Mouse (Mus musculus) kidney, postnatal 36 days (tissue): ENCODE data around the gene Alpk1.

Experiments
- DNase-seq, 2 experiments: peaks; one replicate each; pipeline ENCODE4 v3.0.0; 2021 to 2022; ENCODE audit warnings: mixed read lengths in 2 of 2

Alpk1 gene

DNA sequence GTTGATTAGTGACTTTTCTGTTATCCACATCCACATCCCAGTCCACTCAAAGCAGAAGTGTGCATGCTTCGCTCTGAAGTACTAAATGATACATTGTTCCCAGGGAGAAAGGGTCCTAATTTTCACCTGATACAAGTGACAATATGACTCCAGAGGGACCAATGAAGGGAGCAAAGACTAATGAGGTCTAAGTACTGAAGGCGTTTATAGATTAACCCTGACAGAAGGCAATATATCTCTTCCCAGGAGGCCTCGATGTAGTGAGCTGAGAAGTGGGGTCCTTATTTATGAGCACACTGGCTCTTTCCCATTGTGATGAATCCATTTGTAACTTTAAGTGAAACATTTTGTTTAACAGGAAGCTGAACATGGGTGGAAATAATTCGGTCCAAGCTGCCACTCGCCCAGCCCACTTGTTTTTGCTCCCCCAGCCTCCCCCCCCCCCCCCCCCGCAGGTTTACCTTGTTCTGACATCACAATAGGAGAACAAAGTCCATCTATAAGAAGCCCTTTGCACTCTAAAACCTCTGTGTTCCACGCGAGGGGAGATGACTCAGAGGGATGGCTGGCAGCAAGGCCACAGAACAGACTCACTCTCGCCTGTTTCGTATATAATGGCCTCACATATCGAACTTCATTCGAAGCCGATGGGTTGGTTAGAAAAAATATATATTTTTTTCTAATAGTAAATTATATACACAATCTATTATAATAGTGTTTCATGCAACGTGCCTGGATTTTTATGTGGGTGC, 36.5 kb downstream of the Alpk1 start:
- DNase-seq = no peak

DNA sequence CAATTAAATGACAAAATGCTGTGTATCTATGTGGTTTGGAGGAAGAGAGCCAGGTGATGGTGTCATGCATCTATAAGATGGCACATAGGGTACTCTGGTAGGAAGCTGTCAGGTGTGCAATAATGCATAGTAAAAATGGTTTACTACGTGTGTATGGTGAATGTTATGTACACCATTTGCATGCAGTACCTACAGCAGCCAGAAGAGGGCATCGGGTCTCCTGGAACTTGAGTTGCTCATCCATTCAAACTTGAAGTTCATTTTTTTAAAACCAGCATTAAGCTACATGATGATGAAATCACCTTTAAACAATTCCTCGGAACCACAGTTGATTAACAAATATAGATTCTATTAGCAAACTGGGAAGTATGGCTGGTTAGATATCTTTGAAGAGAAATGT, 38.9 kb downstream of the Alpk1 start:
- DNase-seq = peak in 1 of 2 experiments; percentile 12

GRCm38 (mm10) chr3:127737876-127738275, 42.5 kb downstream of the Alpk1 start:
- no peak for DNase-seq

DNA sequence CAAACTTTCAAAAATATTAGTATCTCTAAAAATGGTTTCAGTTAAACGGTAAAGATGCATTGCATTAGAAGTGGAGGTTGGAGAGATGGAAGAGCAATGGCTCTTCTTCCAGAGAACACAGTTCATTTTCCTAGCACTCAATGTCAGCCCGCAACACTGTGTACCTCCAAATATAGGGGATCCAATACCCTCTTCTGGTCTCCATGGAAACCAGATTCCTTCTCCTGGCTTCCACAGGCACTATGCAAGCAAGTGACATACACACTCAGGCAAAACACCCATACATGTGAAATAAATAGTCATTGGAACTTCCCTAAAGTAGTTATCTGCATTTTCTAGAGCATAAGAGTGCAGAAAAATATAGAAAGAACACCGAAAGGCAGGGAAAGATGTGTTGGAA, 44.9 kb downstream of the Alpk1 start:
- no peak for DNase-seq

DNA sequence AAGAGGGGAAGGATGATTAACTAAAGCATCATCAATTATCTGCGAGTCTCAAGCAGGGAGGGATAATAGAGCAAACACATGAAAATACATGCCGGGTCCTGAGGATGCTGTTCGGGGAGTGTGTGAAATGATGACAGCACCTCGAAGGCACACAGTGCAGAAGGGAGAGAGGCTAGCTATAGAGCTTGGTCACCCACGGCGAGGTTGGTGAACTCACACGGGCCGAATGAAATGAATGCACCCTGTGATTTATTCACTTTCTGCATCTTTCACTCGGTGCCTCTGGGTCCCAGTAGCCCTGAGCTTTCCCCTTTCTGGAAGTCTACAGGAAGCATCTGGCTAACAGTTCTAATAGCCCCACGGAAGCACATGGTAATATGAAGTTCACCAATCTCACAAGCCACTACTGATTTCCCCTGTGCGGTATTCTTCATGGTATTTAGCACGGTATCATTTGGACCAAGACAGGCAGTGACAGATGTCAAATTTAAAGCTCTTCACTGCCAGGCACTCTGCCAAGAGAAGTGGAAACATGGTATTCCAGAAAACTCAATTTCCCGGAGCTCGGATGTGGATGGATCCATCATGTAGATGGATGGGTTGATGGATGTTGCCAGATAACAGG, 50.7 kb downstream of the Alpk1 start:
- DNase-seq = no peak

- no peak for DNase-seq
These were observed 51.3 kb downstream of the Alpk1 start for GRCm38 (mm10) chr3:127728851-127729512.

DNA sequence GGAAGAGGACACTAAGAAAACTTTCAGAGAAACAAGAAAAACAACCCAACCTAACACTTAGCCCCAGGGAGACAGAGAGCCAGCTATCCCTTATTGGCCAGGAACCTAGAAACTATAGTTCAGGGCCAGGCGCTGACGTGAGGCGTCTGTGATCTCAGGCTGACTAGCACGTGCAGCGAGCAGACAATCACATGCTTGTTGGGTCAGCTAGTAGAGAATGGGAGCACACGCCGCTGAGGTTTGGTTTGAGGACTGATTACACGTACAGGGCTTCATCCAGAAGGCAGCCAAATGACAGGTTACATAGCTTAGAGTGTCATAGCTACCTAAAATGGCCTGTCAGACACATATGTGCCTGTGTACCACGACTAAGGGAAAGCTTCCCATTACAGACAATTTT, 52.3 kb downstream of the Alpk1 start:
- DNase-seq = no peak

DNA sequence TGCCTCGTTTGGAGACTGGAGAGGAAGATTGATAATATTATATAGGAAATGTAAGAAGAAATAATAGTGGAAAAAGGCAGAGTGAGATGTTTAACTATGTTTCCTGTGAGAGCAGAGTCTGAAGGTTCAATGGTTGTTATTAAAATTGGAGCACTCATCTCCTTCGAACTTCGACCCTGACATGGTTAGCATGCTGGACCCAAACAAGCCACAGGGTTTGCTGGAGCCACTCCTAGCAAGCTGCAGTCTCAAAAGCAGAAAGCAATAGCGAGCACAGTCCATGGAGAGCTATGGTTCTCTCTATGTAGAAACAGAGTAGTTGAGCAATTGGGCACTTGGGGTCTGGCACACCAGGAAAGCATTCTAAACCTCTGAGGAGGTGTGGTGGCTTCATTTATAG, 59.4 kb downstream of the Alpk1 start:
- peak; percentile 48 to 57 for DNase-seq

DNA sequence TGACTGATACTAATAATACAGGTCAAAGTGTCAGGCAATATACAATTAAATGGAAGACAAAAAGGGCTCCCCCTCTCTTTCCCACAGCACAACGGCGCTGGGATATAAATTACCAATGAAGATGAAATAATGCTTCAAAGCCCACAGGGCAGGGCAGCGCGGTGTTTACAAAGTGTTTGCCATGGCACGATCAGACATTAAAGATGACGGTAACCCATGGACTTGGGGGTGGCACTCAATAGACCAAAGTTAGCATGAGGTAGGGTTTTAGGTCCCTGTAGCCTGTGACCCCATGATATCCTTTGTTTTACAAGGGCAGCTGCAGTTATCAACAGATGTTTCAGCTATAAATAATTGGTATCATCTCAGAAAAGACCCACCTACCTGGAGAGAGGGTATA, 60.3 kb downstream of the Alpk1 start:
- DNase-seq = no peak

GRCm38 (mm10) chr3:127719601-127720000, 60.7 kb downstream of the Alpk1 start:
- DNase-seq = no peak

DNA sequence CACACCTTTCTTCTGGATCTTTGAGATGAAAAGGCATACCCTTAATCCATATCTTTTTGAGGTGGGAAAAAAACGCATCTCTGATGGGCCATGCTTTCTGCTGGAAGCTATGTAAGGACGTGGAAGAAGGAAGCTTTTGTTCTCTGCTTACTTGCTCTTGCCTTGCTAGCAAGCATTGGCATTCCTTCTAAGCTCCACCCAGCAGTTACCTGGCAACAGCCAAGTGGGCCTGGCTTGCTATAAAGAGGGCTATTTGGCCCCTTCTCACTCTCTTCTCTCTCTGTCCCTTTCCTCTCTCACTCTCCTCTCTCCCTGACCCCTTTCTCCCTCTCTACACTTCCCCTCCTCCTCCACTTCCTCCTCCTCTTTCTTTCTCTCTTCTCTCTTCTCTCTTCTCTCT, 63.6 kb downstream of the Alpk1 start:
- no peak for DNase-seq

- peak in 1 of 2 experiments; percentile 14 for DNase-seq
These were observed 67.2 kb downstream of the Alpk1 start for GRCm38 (mm10) chr3:127713112-127713511.

DNA sequence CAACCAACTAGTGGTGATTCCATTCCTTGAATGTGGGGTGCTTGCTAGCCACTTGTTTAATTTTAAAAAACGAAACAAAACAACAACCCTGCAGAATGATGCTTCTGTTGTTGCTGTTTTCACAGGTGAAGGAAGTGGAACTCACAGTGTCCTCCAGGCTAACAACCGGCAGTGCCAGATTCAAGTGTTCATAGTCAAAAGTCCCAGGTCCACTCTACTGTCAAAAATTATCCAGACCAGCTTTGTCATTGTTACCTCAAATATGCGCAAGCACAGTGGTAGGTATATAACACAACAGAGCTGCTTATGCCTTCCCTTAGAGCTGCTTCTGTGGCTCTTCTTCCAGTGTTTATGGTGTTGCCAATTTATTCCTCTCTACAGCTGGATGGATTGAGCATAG, 68.8 kb downstream of the Alpk1 start:
- peak; percentile 25 to 35 for DNase-seq

DNA sequence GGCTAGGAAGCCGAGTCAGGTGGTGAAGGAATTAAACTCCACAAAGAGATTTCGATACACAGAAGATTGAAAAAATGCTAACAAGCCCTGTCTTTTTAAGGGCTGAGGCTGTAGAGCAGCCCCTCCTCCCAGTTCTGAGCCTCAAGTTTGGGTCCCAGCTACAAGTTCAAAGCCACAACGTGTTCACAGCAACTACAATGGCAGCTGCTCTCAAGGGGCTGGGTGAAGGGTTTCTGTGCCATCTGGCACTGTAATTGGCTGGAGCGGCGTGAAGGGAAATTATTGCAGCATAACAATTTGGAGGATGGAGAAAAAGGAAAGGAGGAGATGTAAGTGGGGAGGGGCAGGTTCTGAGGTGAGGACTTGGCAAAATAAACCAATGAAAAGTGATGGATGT, 73.2 kb downstream of the Alpk1 start:
- DNase-seq = no peak

DNA sequence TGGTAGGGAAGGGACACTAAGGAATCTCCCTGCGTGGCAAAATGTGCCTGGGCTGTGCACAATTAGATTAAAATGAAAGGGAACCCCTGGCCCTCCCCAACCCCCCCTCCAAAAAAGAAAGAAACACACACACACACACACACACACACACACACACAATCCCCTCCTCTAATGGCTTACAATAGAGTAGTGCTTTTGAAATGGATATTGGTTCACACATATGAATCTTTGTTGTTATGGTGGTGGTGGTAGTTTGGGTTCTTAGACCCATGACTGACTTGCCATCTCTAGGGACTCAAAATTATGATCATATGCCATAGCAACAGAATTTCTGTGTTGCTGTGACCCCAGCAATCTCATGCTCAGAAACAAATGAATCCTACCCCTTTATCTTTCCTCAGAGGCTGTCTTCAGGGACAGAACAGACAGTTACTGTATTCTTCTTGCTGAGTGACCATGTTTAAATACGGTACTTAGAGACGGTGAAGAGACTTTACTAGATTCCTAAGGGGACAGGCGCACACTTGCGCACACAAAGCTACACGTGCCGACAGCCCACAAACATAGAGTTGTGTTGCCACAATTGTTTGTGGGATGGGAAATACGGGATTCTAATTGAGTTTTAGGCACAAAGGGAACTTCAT, 73.8 kb downstream of the Alpk1 start:
- DNase-seq = no peak

DNA sequence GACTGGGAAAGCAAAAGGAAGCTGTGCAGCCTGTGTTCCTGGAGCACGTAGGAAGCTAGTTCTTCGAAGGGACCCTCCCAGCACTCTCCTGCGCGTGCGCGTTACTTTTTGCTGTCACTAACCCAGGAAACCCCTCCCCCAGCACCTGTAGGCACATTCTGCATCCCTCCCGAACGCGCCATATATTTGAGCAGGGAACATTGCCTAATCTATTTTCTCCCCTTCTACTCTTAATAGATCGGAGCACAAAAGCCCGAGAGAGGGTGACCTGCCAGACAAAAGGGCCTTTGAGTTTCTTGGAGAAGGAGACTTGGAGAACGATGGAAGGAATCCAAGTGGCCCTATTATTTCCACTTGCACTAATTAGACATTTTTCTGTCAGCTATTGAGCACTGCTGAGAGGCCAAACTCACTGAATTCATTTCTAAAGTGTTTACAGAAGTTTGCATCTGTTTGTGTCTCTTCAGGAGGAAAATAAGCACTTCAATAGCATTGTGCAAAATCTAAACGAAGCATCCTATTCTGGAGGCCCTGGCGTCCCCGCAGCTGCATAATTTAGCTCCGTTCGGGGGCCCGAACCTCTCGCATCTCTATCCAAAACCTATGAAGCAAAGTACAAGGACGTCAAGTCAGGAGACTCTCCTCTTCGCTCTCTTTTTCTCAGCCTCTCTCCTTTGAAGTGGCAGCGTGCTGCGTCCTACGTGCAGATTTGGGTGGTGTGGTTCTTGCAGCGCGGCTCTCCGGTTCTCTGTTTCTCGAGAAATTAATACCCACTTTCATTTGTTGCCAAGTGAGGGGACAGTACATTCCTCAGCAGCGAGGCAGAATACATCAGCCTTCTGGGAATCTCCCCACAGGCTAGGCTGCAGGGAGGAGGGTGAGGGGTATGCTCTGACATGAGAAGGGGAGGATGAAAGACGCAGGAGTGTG, 74.5 kb downstream of the Alpk1 start:
- no peak for DNase-seq

- no peak for DNase-seq
These were observed 75.2 kb downstream of the Alpk1 start for GRCm38 (mm10) chr3:127705139-127705514.

- DNase-seq = peak in 1 of 2 experiments; percentile 31
These were observed 79.0 kb downstream of the Alpk1 start for GRCm38 (mm10) chr3:127701196-127701825.

DNA sequence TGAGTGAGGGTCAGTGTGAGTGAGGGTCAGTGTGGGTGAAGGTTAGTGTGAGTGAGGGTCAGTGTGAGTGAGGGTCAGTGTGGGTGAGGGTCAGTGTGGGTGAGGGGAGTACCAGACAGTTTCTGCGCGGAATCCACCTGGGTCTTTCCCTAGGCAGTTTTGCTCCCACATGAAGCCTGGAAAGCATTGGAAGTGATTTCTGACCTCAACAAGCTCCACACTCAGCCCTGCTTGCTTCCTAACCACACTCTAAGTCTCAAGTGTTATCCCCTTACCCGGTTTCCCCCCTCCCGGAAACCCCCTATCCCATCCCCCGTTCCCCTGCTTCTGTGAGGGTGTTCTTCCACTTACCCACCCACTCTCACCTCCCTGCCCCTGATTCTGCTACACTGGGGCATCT, 81.7 kb downstream of the Alpk1 start:
- no peak for DNase-seq

GRCm38 (mm10) chr3:127696541-127696940, 83.8 kb downstream of the Alpk1 start:
- DNase-seq = no peak

- DNase-seq = peak in 1 of 2 experiments; percentile 22
These were observed 85.2 kb downstream of the Alpk1 start for GRCm38 (mm10) chr3:127694802-127695771.
